Mouse (Mus musculus): ENCODE data around the gene Xpo4.

GRCm38 (mm10) chr14:57556922-57557321 lies 108.3 kb downstream of the Xpo4 start:
- TF ChIP-seq POLR2A (IDR thresholded peaks at IDR 0.05; ENCODE audit: insufficient read depth, low read depth, low read length), result no peak
- no peak for TF ChIP-seq CTCF (IDR thresholded peaks at IDR 0.05; ENCODE audit: insufficient read depth, low read depth, low read length)
